Mouse (Mus musculus) bone marrow, adult 2 months (tissue): ENCODE data around the gene Prrc2a.

Experiments
- CTCF ChIP-seq: fragments of 200-500 bp; IDR thresholded peaks from 2 replicates; pipeline ENCODE4 v1.5.1; 2011; ENCODE audit warnings: low read length, control low read depth; ENCODE audit not compliant: control insufficient read depth, insufficient read depth
- POLR2A ChIP-seq: fragments of 200-500 bp; IDR thresholded peaks from 2 replicates; pipeline ENCODE4 v1.6.1; 2011; ENCODE audit warnings: low read depth, mild to moderate bottlenecking, control low read depth, low read length, borderline replicate concordance; ENCODE audit not compliant: control insufficient read depth

GRCm38 (mm10) chr17:35133517-35133916, 31.2 kb downstream of the Prrc2a start:
- TF ChIP-seq POLR2A (no peak), CTCF (no peak)
